Mouse (Mus musculus): ENCODE data around the gene Btbd9. TPM values are rescaled to one million over a fixed set of nuclear protein-coding genes. Genes with fewer than 3 reads are reported as not detected.

The Btbd9 gene
- total and polyA plus RNA-seq, 2 experiments from 2014 or later = 85.5 to 138 TPM

GRCm38 (mm10) chr17:30177435-30177834 lies 398.9 kb downstream of the Btbd9 start:
- no peaks in the 10 kb centered on the region for H3K4me1 ChIP-seq (ENCODE audit: insufficient read depth, low read length)
- no peak for TF ChIP-seq CTCF (IDR thresholded peaks at IDR 0.05)
- WGBS = 74% methylated on average over 4 of the region's 4 CpGs
- no peaks in the 10 kb centered on the region; the same call in 1 of the 2 replicates for H3K36me3 ChIP-seq (ENCODE audit: insufficient read depth, low read length)
- no peaks in the 10 kb centered on the region for H3K27me3 ChIP-seq (ENCODE audit: insufficient read depth, low read length)
- no peaks in the 10 kb centered on the region for H3K9me3 ChIP-seq (ENCODE audit: low read length)
- ATAC-seq (ENCODE audit: low FRiP score) (no peak), DNase-seq (ENCODE audit: low spot score) (peak; percentile 71)
- no peak overlapping the region for H3K4me2 ChIP-seq (ENCODE audit: low read depth, low read length, poor library complexity, severe bottlenecking)
- H3K9ac ChIP-seq (replicated peaks; ENCODE audit: low read length, poor library complexity, severe bottlenecking) = no peak overlapping the region
- H3K27ac ChIP-seq (ENCODE audit: low read depth, low read length) = no peak overlapping the region
- no peak overlapping the region for H3K4me3 ChIP-seq (ENCODE audit: low read depth, low read length)

Other genes with a start within 250 kb of the Btbd9 start
- gene Dnah8, start 47.9 kb upstream of the Btbd9 start, total RNA-seq (2014; rRNA removed) = 4.2 and 5.2 TPM in 2 replicates
- gene Dnah8, start 47.9 kb upstream of the Btbd9 start, polyA plus RNA-seq (2015; fragmentation: Nextera tagmentation; extraction: Ambion mirVana) = 2.4 and 3.1 TPM in 2 replicates
- 148 and 163 TPM in 2 replicates for gene Glo1, start 50.4 kb upstream of the Btbd9 start, total RNA-seq (2014; rRNA removed)
- 197 and 200 TPM in 2 replicates for gene Glo1, start 50.4 kb upstream of the Btbd9 start, polyA plus RNA-seq (2015; fragmentation: Nextera tagmentation; extraction: Ambion mirVana)

Data from midbrain, postnatal 0 days (tissue).